Mouse (Mus musculus) myocyte (in vitro differentiated cells): Measurements from ENCODE around the gene Rps5. TPM values are rescaled to one million over a fixed set of nuclear protein-coding genes. Genes with fewer than 3 reads are reported as not detected.
"Not testable (repeated sequence)": the region's sequence is repeated elsewhere in the genome, so short reads cannot be mapped to it uniquely, and the experiment has no call there.

ENCODE experiments used
- H3K27me3 ChIP-seq: one replicate; pipeline ENCODE4 v1.6.1; 2011; ENCODE audit not compliant: control insufficient read depth, insufficient read depth, insufficient read length
- H3K36me3 ChIP-seq: one replicate; pipeline ENCODE4 v1.6.1; 2011; ENCODE audit not compliant: control insufficient read depth, insufficient read depth
- H3K4me2 ChIP-seq: one replicate; pipeline ENCODE4 v1.6.1; 2011; ENCODE audit warnings: low read depth, control low read depth
- H3K4me3 ChIP-seq: one replicate; pipeline ENCODE4 v1.5.1; 2011; ENCODE audit warnings: mild to moderate bottlenecking, control low read depth, moderate library complexity
- H3K79me2 ChIP-seq: one replicate; pipeline ENCODE4 v1.6.1; 2011; ENCODE audit not compliant: control insufficient read depth, insufficient read depth
- H3ac ChIP-seq: one replicate; pipeline ENCODE4 v1.6.1; 2011; ENCODE audit not compliant: control insufficient read depth, insufficient read length
- CEBPB ChIP-seq: IDR thresholded peaks from 2 replicates; pipeline ENCODE4 v1.6.1; 2011; ENCODE audit warnings: mild to moderate bottlenecking, moderate library complexity; ENCODE audit not compliant: poor library complexity, insufficient read depth, severe bottlenecking
- E2F4 ChIP-seq: IDR thresholded peaks from one replicate; pipeline ENCODE4 v1.6.1; 2011; ENCODE audit warnings: mild to moderate bottlenecking, control low read depth, moderate library complexity; ENCODE audit not compliant: insufficient read depth
- MAX ChIP-seq: IDR thresholded peaks from one replicate; pipeline ENCODE4 v1.6.1; 2011; ENCODE audit warnings: low read depth, mild to moderate bottlenecking, control low read depth
- MYOD1 ChIP-seq, 3 experiments: IDR thresholded peaks; one replicate each; pipeline ENCODE4 v1.6.1; 2011; ENCODE audit warnings: control low read depth in 2 of 3, low read depth in 2 of 3, mild to moderate bottlenecking in 2 of 3, moderate library complexity in 1 of 3; ENCODE audit not compliant: insufficient read length in 2 of 3, control insufficient read depth in 1 of 3
- MYOG ChIP-seq, 3 experiments: IDR thresholded peaks; one replicate each; pipeline ENCODE4 v1.6.1; 2011; ENCODE audit warnings: control low read depth in 2 of 3, low read depth in 2 of 3, mild to moderate bottlenecking in 2 of 3; ENCODE audit not compliant: insufficient read length in 2 of 3, control insufficient read depth in 1 of 3, insufficient read depth in 1 of 3
- POLR2A ChIP-seq: IDR thresholded peaks from one replicate; pipeline ENCODE4 v1.6.1; 2011; ENCODE audit warnings: low read depth, mild to moderate bottlenecking, control low read depth, moderate library complexity; ENCODE audit not compliant: insufficient read length
- POLR2AphosphoS2 ChIP-seq: IDR thresholded peaks from one replicate; pipeline ENCODE4 v1.6.1; 2011; ENCODE audit warnings: low read depth, control low read depth; ENCODE audit not compliant: insufficient read length
- REST ChIP-seq: IDR thresholded peaks from one replicate; pipeline ENCODE4 v1.6.1; 2011; ENCODE audit warnings: mild to moderate bottlenecking, control low read depth, moderate library complexity; ENCODE audit not compliant: insufficient read depth, insufficient read length
- SRF ChIP-seq: IDR thresholded peaks from one replicate; pipeline ENCODE4 v1.6.1; 2011; ENCODE audit warnings: low read depth; ENCODE audit not compliant: control insufficient read depth, insufficient read length
- TCF12 ChIP-seq: IDR thresholded peaks from one replicate; pipeline ENCODE4 v1.6.1; 2011; ENCODE audit warnings: mild to moderate bottlenecking, control low read depth; ENCODE audit not compliant: poor library complexity, insufficient read depth, severe bottlenecking
- TCF3 ChIP-seq: IDR thresholded peaks from one replicate; pipeline ENCODE4 v1.6.1; 2011; ENCODE audit warnings: low read depth, control low read depth; ENCODE audit not compliant: insufficient read length
- USF1 ChIP-seq: IDR thresholded peaks from one replicate; pipeline ENCODE4 v1.6.1; 2011; ENCODE audit warnings: low read depth, mild to moderate bottlenecking, control low read depth, moderate library complexity
- polyA plus RNA-seq: library from polyadenylated mRNA; unstranded; fragments of >200 nt; fragmentation: generic; extraction: Trizol; gene quantifications from one replicate; pipeline ENCODE4 v1.2.1, GENCODE M21; 2012; ENCODE audit warnings: missing spikeins

Rps5 gene
- polyA plus RNA-seq, 1 experiment: 2,432 TPM

- peaks cover 21% of the 10 kb centered on the region for H3K36me3 ChIP-seq
These were observed 12.6 kb upstream of the Rps5 start for GRCm38 (mm10) chr7:12909498-12909962.

GRCm38 (mm10) chr7:12910181-12910668 lies 11.9 kb upstream of the Rps5 start:
- no peaks in the 10 kb centered on the region for H3K79me2 ChIP-seq
- H3K4me3 ChIP-seq: no peak overlapping the region
- H3K4me2 ChIP-seq: no peak overlapping the region
- peaks cover 21% of the 10 kb centered on the region for H3K36me3 ChIP-seq
- no peak for TF ChIP-seq TCF3
- no peak for TF ChIP-seq E2F4
- no peak for TF ChIP-seq MYOG (IDR thresholded peaks at IDR 0.05; ENCODE audit: control insufficient read depth in 1 of 3, insufficient read depth in 1 of 3, insufficient read length in 2 of 3, low read depth in 2 of 3)
- no peak for TF ChIP-seq POLR2A
- TF ChIP-seq CEBPB: no peak
- no peak for TF ChIP-seq MAX
- peak; percentile 46 for TF ChIP-seq POLR2AphosphoS2
- H3K27me3 ChIP-seq: no peaks in the 10 kb centered on the region
- H3ac ChIP-seq: no peak overlapping the region

More at GRCm38 (mm10) chr7:12909498-12909962, 12.6 kb upstream of the Rps5 start:
- H3ac ChIP-seq: no peak overlapping the region
- no peaks in the 10 kb centered on the region for H3K27me3 ChIP-seq
- no peak overlapping the region for H3K4me3 ChIP-seq
- no peak for TF ChIP-seq REST
- no peak for TF ChIP-seq POLR2A
- TF ChIP-seq USF1: no peak
- no peak for TF ChIP-seq MAX
- TF ChIP-seq E2F4: no peak
- no peak overlapping the region for H3K4me2 ChIP-seq
- no peaks in the 10 kb centered on the region for H3K79me2 ChIP-seq

GRCm38 (mm10) chr7:12913556-12913955 lies 8.5 kb upstream of the Rps5 start:
- no peak overlapping the region for H3K4me2 ChIP-seq
- H3K27me3 ChIP-seq: no peaks in the 10 kb centered on the region
- no peaks in the 10 kb centered on the region for H3K79me2 ChIP-seq
- TF ChIP-seq TCF3: no peak
- TF ChIP-seq MYOG (IDR thresholded peaks at IDR 0.05; ENCODE audit: control insufficient read depth in 1 of 3, insufficient read depth in 1 of 3, insufficient read length in 2 of 3, low read depth in 2 of 3): no peak
- TF ChIP-seq POLR2A: no peak
- no peak for TF ChIP-seq CEBPB
- no peak for TF ChIP-seq USF1
- no peak for TF ChIP-seq E2F4
- H3ac ChIP-seq: no peak overlapping the region
- H3K36me3 ChIP-seq: no peaks in the 10 kb centered on the region
- no peak overlapping the region for H3K4me3 ChIP-seq

GRCm38 (mm10) chr7:12920495-12920894 lies 1.6 kb upstream of the Rps5 start:
- Histone ChIP-seq H3K79me2 (peaks cover 22% of the 10 kb centered on the region), H3K4me2 (peak overlapping the region; percentile 45), H3K36me3 (peaks cover 21% of the 10 kb centered on the region), H3K4me3 (peak overlapping the region; percentile 98)
- H3K27me3 ChIP-seq, H3ac ChIP-seq: not testable (repeated sequence)

- H3K4me2 ChIP-seq: peak overlapping the region; percentile 81
- peaks cover 29% of the 10 kb centered on the region for H3K36me3 ChIP-seq
- TF ChIP-seq MYOG (IDR thresholded peaks at IDR 0.05; ENCODE audit: control insufficient read depth in 1 of 3, insufficient read depth in 1 of 3, insufficient read length in 2 of 3, low read depth in 2 of 3): no peak
- no peak for TF ChIP-seq MYOD1 (IDR thresholded peaks at IDR 0.05; ENCODE audit: control insufficient read depth in 1 of 3, insufficient read length in 2 of 3, low read depth in 2 of 3)
- TF ChIP-seq TCF12: no peak
- TF ChIP-seq POLR2AphosphoS2: no peak
- no peak for TF ChIP-seq E2F4
- TF ChIP-seq TCF3: no peak
- no peak for TF ChIP-seq SRF
- no peak for TF ChIP-seq CEBPB
- TF ChIP-seq MAX: no peak
- TF ChIP-seq REST: no peak
- no peak for TF ChIP-seq POLR2A
- no peak for TF ChIP-seq USF1
- H3K4me3 ChIP-seq: peak overlapping the region; percentile 98
- peak overlapping the region; percentile 53 for H3ac ChIP-seq
- H3K27me3 ChIP-seq: no peaks in the 10 kb centered on the region
- peaks cover 22% of the 10 kb centered on the region for H3K79me2 ChIP-seq
These were observed 779 bp upstream of the Rps5 start for GRCm38 (mm10) chr7:12921318-12921704.

GRCm38 (mm10) chr7:12922729-12923128 lies 639 bp downstream of the Rps5 start:
- H3K4me3 ChIP-seq: peak overlapping the region; percentile 98
- H3K79me2 ChIP-seq: peaks cover 22% of the 10 kb centered on the region
- H3ac ChIP-seq: peak overlapping the region; percentile 53
- H3K4me2 ChIP-seq: peak overlapping the region; percentile 95
- peaks cover 32% of the 10 kb centered on the region for H3K36me3 ChIP-seq
- TF ChIP-seq TCF12 (no peak), MAX (no peak), POLR2AphosphoS2 (no peak), POLR2A (no peak), MYOG (IDR thresholded peaks at IDR 0.05; ENCODE audit: control insufficient read depth in 1 of 3, insufficient read depth in 1 of 3, insufficient read length in 2 of 3, low read depth in 2 of 3) (no peak), SRF (no peak), TCF3 (no peak), USF1 (no peak), E2F4 (no peak), REST (no peak), CEBPB (no peak), MYOD1 (IDR thresholded peaks at IDR 0.05; ENCODE audit: control insufficient read depth in 1 of 3, insufficient read length in 2 of 3, low read depth in 2 of 3) (no peak)
- no peaks in the 10 kb centered on the region for H3K27me3 ChIP-seq
